Mouse (Mus musculus): ENCODE data around the gene Hes3. TPM values are rescaled to one million over a fixed set of nuclear protein-coding genes. Genes with fewer than 3 reads are reported as not detected.

Gene Hes3
- total and polyA plus RNA-seq, 2 experiments from 2014 or later, result 0.57 TPM; not detected in 1

DNA sequence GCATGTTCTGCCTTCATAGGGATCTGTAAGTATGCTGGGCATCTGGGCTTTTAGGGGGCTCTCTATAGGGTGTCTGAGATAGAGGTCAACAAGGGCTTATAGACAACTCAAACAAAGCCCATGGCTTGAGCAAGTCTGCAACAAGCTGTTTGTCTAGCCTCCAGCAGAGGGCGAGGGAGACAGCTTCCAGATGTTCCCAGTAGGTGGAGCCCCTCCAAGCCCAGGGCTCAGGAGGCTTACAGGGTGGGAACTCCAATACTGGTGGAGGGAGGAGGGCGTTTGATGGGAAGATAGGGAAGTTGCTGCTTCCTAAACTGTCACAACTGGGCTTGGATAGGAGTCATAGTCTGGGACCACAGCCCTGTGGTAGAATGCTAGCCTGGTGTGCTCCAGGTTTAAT lies 41.5 kb upstream of the Hes3 start:
- H3K4me3 ChIP-seq (ENCODE audit: low read depth, low read length), result no peak overlapping the region
- ATAC-seq (peak; percentile 84), DNase-seq (peak; percentile 87)
- no peak overlapping the region for H3K9ac ChIP-seq
- H3K9me3 ChIP-seq (ENCODE audit: low read length), result no peaks in the 10 kb centered on the region
- WGBS, result 25% methylated on average over 2 of the region's 2 CpGs
- peaks cover 73% of the 10 kb centered on the region for H3K36me3 ChIP-seq (ENCODE audit: insufficient read depth)
- TF ChIP-seq CTCF (IDR thresholded peaks at IDR 0.05; ENCODE audit: low read depth), result peak; percentile 99
- H3K27me3 ChIP-seq (ENCODE audit: insufficient read depth, low read length), result no peaks in the 10 kb centered on the region
- H3K27ac ChIP-seq (ENCODE audit: low read depth, low read length), result no peak overlapping the region
- H3K4me1 ChIP-seq (ENCODE audit: insufficient read depth), result no peaks in the 10 kb centered on the region
- H3K4me2 ChIP-seq (ENCODE audit: low read depth), result no peak overlapping the region

GRCm38 (mm10) chr4:152328691-152329090 lies 37.2 kb upstream of the Hes3 start:
- no peak overlapping the region for H3K27ac ChIP-seq (ENCODE audit: low read depth, low read length)
- peaks cover 50% of the 10 kb centered on the region for H3K36me3 ChIP-seq (ENCODE audit: insufficient read depth)
- DNase-seq (peak; percentile 48), ATAC-seq (no peak)
- no peak overlapping the region for H3K4me3 ChIP-seq (ENCODE audit: low read depth, low read length)
- peaks cover 10% of the 10 kb centered on the region for H3K4me1 ChIP-seq (ENCODE audit: insufficient read depth)
- 76% methylated on average over 6 of the region's 6 CpGs for WGBS
- H3K27me3 ChIP-seq (ENCODE audit: insufficient read depth, low read length), result no peaks in the 10 kb centered on the region
- no peak overlapping the region for H3K4me2 ChIP-seq (ENCODE audit: low read depth)
- peak; percentile 57 for TF ChIP-seq CTCF (IDR thresholded peaks at IDR 0.05; ENCODE audit: low read depth)
- H3K9ac ChIP-seq, result no peak overlapping the region
- H3K9me3 ChIP-seq (ENCODE audit: low read length), result no peaks in the 10 kb centered on the region

DNA sequence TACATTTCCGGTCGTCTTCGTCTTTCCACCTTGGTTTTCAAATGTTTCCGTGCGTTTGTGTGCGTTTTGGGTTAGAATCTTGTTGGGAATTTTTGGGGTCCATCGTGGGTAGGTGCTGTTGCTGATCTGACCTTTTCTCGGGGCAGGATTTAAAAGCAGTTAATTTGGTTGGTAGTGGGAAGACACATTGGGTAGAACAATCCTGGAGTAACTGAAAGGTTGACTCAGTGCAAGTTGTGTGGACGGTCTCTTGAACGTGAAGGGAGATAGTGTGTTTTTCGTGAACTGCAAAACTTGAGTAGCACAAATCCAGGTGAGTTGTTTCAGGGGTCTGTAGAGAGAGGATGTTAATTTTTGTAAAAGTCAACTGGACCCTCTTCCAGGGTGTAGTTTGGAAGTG lies 35.1 kb upstream of the Hes3 start:
- Histone ChIP-seq H3K27ac (ENCODE audit: low read depth, low read length) (no peak overlapping the region), H3K9ac (peak overlapping the region; percentile 72), H3K36me3 (ENCODE audit: insufficient read depth) (peaks cover 31% of the 10 kb centered on the region), H3K4me2 (ENCODE audit: low read depth) (peak overlapping the region; percentile 81), H3K9me3 (ENCODE audit: low read length) (no peaks in the 10 kb centered on the region), H3K4me3 (ENCODE audit: low read depth, low read length) (peak overlapping the region; percentile 69), H3K27me3 (ENCODE audit: insufficient read depth, low read length) (no peaks in the 10 kb centered on the region), H3K4me1 (ENCODE audit: insufficient read depth) (peaks cover 10% of the 10 kb centered on the region)
- DNase-seq (no peak), ATAC-seq (no peak)
- 3% methylated on average over 11 of the region's 11 CpGs for WGBS
- no peak for TF ChIP-seq CTCF (IDR thresholded peaks at IDR 0.05; ENCODE audit: low read depth)

- Histone ChIP-seq H3K27me3 (ENCODE audit: insufficient read depth, low read length) (no peaks in the 10 kb centered on the region), H3K4me1 (ENCODE audit: insufficient read depth) (peaks cover 10% of the 10 kb centered on the region), H3K9me3 (ENCODE audit: low read length) (no peaks in the 10 kb centered on the region), H3K27ac (ENCODE audit: low read depth, low read length) (peak within 1 kb of the TSS; percentile 54; the same call in 1 of the 2 replicates), H3K36me3 (ENCODE audit: insufficient read depth) (peaks cover 23% of the 10 kb centered on the region), H3K4me3 (ENCODE audit: low read depth, low read length) (peak within 1 kb of the TSS; percentile 69), H3K4me2 (ENCODE audit: low read depth) (peak within 1 kb of the TSS; percentile 81), H3K9ac (peak within 1 kb of the TSS; percentile 72)
- DNase-seq (peak; percentile 97), ATAC-seq (peak; percentile 99)
- under 1% methylated on average over 69 of the region's 70 CpGs for WGBS
- TF ChIP-seq CTCF (IDR thresholded peaks at IDR 0.05; ENCODE audit: low read depth), result peak; percentile 57
These were observed 34.3 kb upstream of the Hes3 start, which contains the start of gene Rpl22 for GRCm38 (mm10) chr4:152325574-152326411. Gene Rpl22, plus strand, starts transcription at chr4:152325742.

- ATAC-seq (peak; percentile 11), DNase-seq (no peak)
- Histone ChIP-seq H3K36me3 (ENCODE audit: insufficient read depth) (peaks cover 14% of the 10 kb centered on the region), H3K4me1 (ENCODE audit: insufficient read depth) (peaks cover 10% of the 10 kb centered on the region), H3K27me3 (ENCODE audit: insufficient read depth, low read length) (no peaks in the 10 kb centered on the region), H3K9ac (no peak overlapping the region), H3K4me2 (ENCODE audit: low read depth) (peak overlapping the region; percentile 31), H3K9me3 (ENCODE audit: low read length) (no peaks in the 10 kb centered on the region), H3K27ac (ENCODE audit: low read depth, low read length) (no peak overlapping the region), H3K4me3 (ENCODE audit: low read depth, low read length) (peak overlapping the region; percentile 69)
- TF ChIP-seq CTCF (IDR thresholded peaks at IDR 0.05; ENCODE audit: low read depth), result no peak
- 51% methylated on average over 16 of the region's 16 CpGs for WGBS
These were observed 33.4 kb upstream of the Hes3 start for GRCm38 (mm10) chr4:152324641-152325562.

DNA sequence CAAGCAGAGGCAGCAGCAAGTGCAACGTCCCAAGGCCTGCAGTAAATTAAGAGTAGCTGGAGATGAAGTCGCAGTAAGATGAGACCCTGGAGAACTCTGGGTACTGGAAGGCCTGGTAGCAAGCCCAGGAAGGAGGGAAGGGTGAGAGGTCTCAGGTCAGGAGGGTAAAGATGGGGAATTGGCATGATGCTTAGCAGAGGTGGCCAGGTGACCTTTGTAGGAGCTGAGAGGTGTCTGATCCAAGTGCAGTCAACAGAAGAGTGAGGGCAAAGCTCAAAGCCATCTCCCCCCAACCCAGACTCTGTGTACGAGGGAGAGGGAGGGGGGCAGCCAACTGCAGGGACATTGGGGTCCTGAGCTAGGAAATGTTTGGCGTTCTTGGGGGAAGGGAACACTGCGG lies 30.0 kb upstream of the Hes3 start:
- Histone ChIP-seq H3K4me3 (ENCODE audit: low read depth, low read length) (no peak overlapping the region), H3K36me3 (ENCODE audit: insufficient read depth) (no peaks in the 10 kb centered on the region), H3K27ac (ENCODE audit: low read depth, low read length) (no peak overlapping the region), H3K27me3 (ENCODE audit: insufficient read depth, low read length) (peaks cover 18% of the 10 kb centered on the region), H3K4me1 (ENCODE audit: insufficient read depth) (no peaks in the 10 kb centered on the region), H3K9me3 (ENCODE audit: low read length) (no peaks in the 10 kb centered on the region), H3K4me2 (ENCODE audit: low read depth) (no peak overlapping the region), H3K9ac (no peak overlapping the region)
- no peak for DNase-seq
- ATAC-seq, result no peak
- 58% methylated on average over 5 of the region's 5 CpGs for WGBS
- TF ChIP-seq CTCF (IDR thresholded peaks at IDR 0.05; ENCODE audit: low read depth), result no peak

All from forebrain, postnatal 0 days (tissue).